Mouse (Mus musculus) CH12.LX (cell line): ENCODE measurements around the gene Hoxd11.

ENCODE experiments used
- BHLHE40 ChIP-seq: IDR thresholded peaks from 2 replicates; pipeline ENCODE4 v1.6.1; 2011; ENCODE audit warnings: mild to moderate bottlenecking, low read depth, low read length, improper control_type of control experiment
- CTCF ChIP-seq, 2 experiments: IDR thresholded peaks in 1 of 2; conservative IDR thresholded peaks in 1 of 2; 2 replicates each; pipeline ENCODE4 v1.5.1; 2011 to 2012; ENCODE audit warnings: low read depth in 2 of 2, low read length in 2 of 2, improper control_type of control experiment in 1 of 2, inconsistent platforms in 1 of 2, mild to moderate bottlenecking in 1 of 2, moderate library complexity in 1 of 2
- E2F4 ChIP-seq: IDR thresholded peaks from 2 replicates; pipeline ENCODE4 v1.6.1; 2011; ENCODE audit warnings: low read depth, low read length, improper control_type of control experiment; ENCODE audit not compliant: insufficient replicate concordance
- ELF1 ChIP-seq: IDR thresholded peaks from 2 replicates; pipeline ENCODE4 v1.6.1; 2014; ENCODE audit warnings: low read depth, mild to moderate bottlenecking, inconsistent platforms, low read length, improper control_type of control experiment
- MAZ ChIP-seq: IDR thresholded peaks from 2 replicates; pipeline ENCODE4 v1.6.1; 2012; ENCODE audit warnings: low read depth, mild to moderate bottlenecking, inconsistent platforms, low read length, improper control_type of control experiment, moderate library complexity
- MEF2A ChIP-seq: IDR thresholded peaks from 2 replicates; pipeline ENCODE4 v1.6.1; 2014; ENCODE audit warnings: low read depth, mild to moderate bottlenecking, inconsistent platforms, low read length, improper control_type of control experiment, borderline replicate concordance
- POLR2A ChIP-seq: IDR thresholded peaks from 2 replicates; pipeline ENCODE4 v1.6.1; 2011; ENCODE audit warnings: low read depth, mild to moderate bottlenecking, improper control_type of control experiment, low read length
- USF1 ChIP-seq: IDR thresholded peaks from 2 replicates; pipeline ENCODE4 v1.6.1; 2014; ENCODE audit warnings: low read depth, mild to moderate bottlenecking, inconsistent platforms, low read length, improper control_type of control experiment
- USF2 ChIP-seq: conservative IDR thresholded peaks from 2 replicates; pipeline ENCODE4 v1.6.1; 2011; ENCODE audit warnings: low read depth, low read length, improper control_type of control experiment
- ZMIZ1 ChIP-seq: IDR thresholded peaks from 2 replicates; pipeline ENCODE4 v1.6.1; 2012; ENCODE audit warnings: low read depth, mild to moderate bottlenecking, inconsistent platforms, low read length, improper control_type of control experiment

GRCm38 (mm10) chr2:74669230-74669578 lies 10.2 kb upstream of the Hoxd11 start:
- TF ChIP-seq POLR2A (no peak), MAZ (no peak), MEF2A (no peak), E2F4 (no peak), USF2 (no peak), ZMIZ1 (no peak), BHLHE40 (no peak), USF1 (no peak), CTCF (conservative IDR thresholded peaks at IDR 0.05 in 1 of 2, IDR thresholded peaks at IDR 0.05 in 1 of 2; ENCODE audit: low read depth in 2 of 2, low read length in 2 of 2) (no peak), ELF1 (no peak)
